Mouse (Mus musculus): ENCODE results near the gene Rpl23a. TPM values are rescaled to one million over a fixed set of nuclear protein-coding genes. Genes with fewer than 3 reads are reported as not detected.

Gene Rpl23a
- polyA plus RNA-seq, 1 experiment from 2014 or later, result 1,245 TPM

- peak overlapping the region; percentile 60 for H3K4me3 ChIP-seq (ENCODE audit: low read depth, low read length)
- peak; percentile 85 for ATAC-seq (ENCODE audit: low FRiP score)
These were observed 5.2 kb downstream of the Rpl23a start for GRCm38 (mm10) chr11:78177903-78178858.

GRCm38 (mm10) chr11:78177437-78177836 lies 5.9 kb downstream of the Rpl23a start:
- Histone ChIP-seq H3K9me3 (ENCODE audit: control insufficient read depth, low read length) (no peaks in the 10 kb centered on the region), H3K36me3 (ENCODE audit: control insufficient read depth, insufficient read depth, low read length) (peaks cover 13% of the 10 kb centered on the region), H3K27ac (ENCODE audit: low read depth, low read length) (peak overlapping the region; percentile 25; the same call in 1 of the 2 replicates), H3K4me2 (peak overlapping the region; percentile 86), H3K4me3 (ENCODE audit: low read depth, low read length) (peak overlapping the region; percentile 60), H3K9ac (ENCODE audit: low read length) (peak overlapping the region; percentile 60), H3K27me3 (ENCODE audit: control insufficient read depth, insufficient read depth, low read length) (no peaks in the 10 kb centered on the region), H3K4me1 (ENCODE audit: control insufficient read depth, insufficient read depth, low read length) (peaks cover 44% of the 10 kb centered on the region)
- ATAC-seq (ENCODE audit: low FRiP score) (no peak), DNase-seq (ENCODE audit: low spot score, missing footprints) (no peak)
- 2% methylated on average over 10 of the region's 10 CpGs for WGBS

More at GRCm38 (mm10) chr11:78177903-78178858, 5.2 kb downstream of the Rpl23a start:
- Histone ChIP-seq H3K27ac (ENCODE audit: low read depth, low read length) (peak overlapping the region; percentile 91), H3K4me2 (peak overlapping the region; percentile 86), H3K4me1 (ENCODE audit: control insufficient read depth, insufficient read depth, low read length) (peaks cover 45% of the 10 kb centered on the region), H3K27me3 (ENCODE audit: control insufficient read depth, insufficient read depth, low read length) (no peaks in the 10 kb centered on the region), H3K9ac (ENCODE audit: low read length) (peak overlapping the region; percentile 71), H3K36me3 (ENCODE audit: control insufficient read depth, insufficient read depth, low read length) (peaks cover 13% of the 10 kb centered on the region), H3K9me3 (ENCODE audit: control insufficient read depth, low read length) (no peaks in the 10 kb centered on the region)
- under 1% methylated on average over 72 of the region's 84 CpGs for WGBS
- peak; percentile 99 for DNase-seq (ENCODE audit: low spot score, missing footprints)

GRCm38 (mm10) chr11:78176905-78177331 lies 6.5 kb downstream of the Rpl23a start:
- Histone ChIP-seq H3K9me3 (ENCODE audit: control insufficient read depth, low read length) (no peaks in the 10 kb centered on the region), H3K4me3 (ENCODE audit: low read depth, low read length) (peak overlapping the region; percentile 60), H3K27ac (ENCODE audit: low read depth, low read length) (no peak overlapping the region), H3K9ac (ENCODE audit: low read length) (peak overlapping the region; percentile 60), H3K27me3 (ENCODE audit: control insufficient read depth, insufficient read depth, low read length) (no peaks in the 10 kb centered on the region), H3K36me3 (ENCODE audit: control insufficient read depth, insufficient read depth, low read length) (peaks cover 13% of the 10 kb centered on the region), H3K4me2 (peak overlapping the region; percentile 86), H3K4me1 (ENCODE audit: control insufficient read depth, insufficient read depth, low read length) (peaks cover 39% of the 10 kb centered on the region)
- DNase-seq (ENCODE audit: low spot score, missing footprints), result peak; percentile 90
- ATAC-seq (ENCODE audit: low FRiP score), result no peak
- WGBS, result 1% methylated on average over 23 of the region's 23 CpGs

- ATAC-seq (ENCODE audit: low FRiP score) (peak; percentile 72), DNase-seq (ENCODE audit: low spot score, missing footprints) (peak; percentile 99)
- Histone ChIP-seq H3K27me3 (ENCODE audit: control insufficient read depth, insufficient read depth, low read length) (no peaks in the 10 kb centered on the region), H3K4me3 (ENCODE audit: low read depth, low read length) (peak within 1 kb of the TSS; percentile 60), H3K4me2 (peak within 1 kb of the TSS; percentile 86), H3K9me3 (ENCODE audit: control insufficient read depth, low read length) (no peaks in the 10 kb centered on the region), H3K9ac (ENCODE audit: low read length) (peak within 1 kb of the TSS; percentile 60), H3K4me1 (ENCODE audit: control insufficient read depth, insufficient read depth, low read length) (peaks cover 35% of the 10 kb centered on the region), H3K36me3 (ENCODE audit: control insufficient read depth, insufficient read depth, low read length) (peaks cover 13% of the 10 kb centered on the region), H3K27ac (ENCODE audit: low read depth, low read length) (peak within 1 kb of the TSS; percentile 25)
- WGBS, result 0% methylated on average over 32 of the region's 32 CpGs
These were observed 7.0 kb downstream of the Rpl23a start, which contains the start of the genes Nek8 and Tlcd1 for GRCm38 (mm10) chr11:78176402-78176862. Gene Nek8, minus strand, starts transcription at chr11:78176675. Gene Tlcd1, plus strand, starts transcription at chr11:78176711.

GRCm38 (mm10) chr11:78175771-78176401 lies 7.5 kb downstream of the Rpl23a start:
- WGBS, result 7% methylated on average over 9 of the region's 10 CpGs
- no peak for DNase-seq (ENCODE audit: low spot score, missing footprints)

GRCm38 (mm10) chr11:78174506-78174905 lies 8.9 kb downstream of the Rpl23a start:
- DNase-seq (ENCODE audit: low spot score, missing footprints) (no peak), ATAC-seq (ENCODE audit: low FRiP score) (no peak)
- peaks cover 23% of the 10 kb centered on the region for H3K4me1 ChIP-seq (ENCODE audit: control insufficient read depth, insufficient read depth, low read length)
- H3K9me3 ChIP-seq (ENCODE audit: control insufficient read depth, low read length), result no peaks in the 10 kb centered on the region
- H3K27ac ChIP-seq (ENCODE audit: low read depth, low read length), result no peak overlapping the region
- H3K27me3 ChIP-seq (ENCODE audit: control insufficient read depth, insufficient read depth, low read length), result no peaks in the 10 kb centered on the region
- 0 out of 2 replicates have a peak overlapping the region, but pooled peaks have one; percentile 9 for H3K9ac ChIP-seq (ENCODE audit: low read length)
- no peaks in the 10 kb centered on the region for H3K36me3 ChIP-seq (ENCODE audit: control insufficient read depth, insufficient read depth, low read length)
- no peak overlapping the region for H3K4me2 ChIP-seq
- no peak overlapping the region for H3K4me3 ChIP-seq (ENCODE audit: low read depth, low read length)
- 86% methylated on average over 3 of the region's 3 CpGs for WGBS

More at GRCm38 (mm10) chr11:78175771-78176401, 7.5 kb downstream of the Rpl23a start:
- H3K27me3 ChIP-seq (ENCODE audit: control insufficient read depth, insufficient read depth, low read length), result no peaks in the 10 kb centered on the region
- peaks cover 35% of the 10 kb centered on the region for H3K4me1 ChIP-seq (ENCODE audit: control insufficient read depth, insufficient read depth, low read length)
- H3K4me3 ChIP-seq (ENCODE audit: low read depth, low read length), result peak overlapping the region; percentile 60
- H3K4me2 ChIP-seq, result peak overlapping the region; percentile 86
- H3K27ac ChIP-seq (ENCODE audit: low read depth, low read length), result peak overlapping the region; percentile 20; the same call in 1 of the 2 replicates
- no peaks in the 10 kb centered on the region for H3K9me3 ChIP-seq (ENCODE audit: control insufficient read depth, low read length)
- peaks cover 11% of the 10 kb centered on the region for H3K36me3 ChIP-seq (ENCODE audit: control insufficient read depth, insufficient read depth, low read length)
- H3K9ac ChIP-seq (ENCODE audit: low read length), result peak overlapping the region; percentile 60; the same call in 1 of the 2 replicates
- no peak for ATAC-seq (ENCODE audit: low FRiP score)

GRCm38 (mm10) chr11:78172748-78173383 lies 10.5 kb downstream of the Rpl23a start:
- no peak overlapping the region for H3K4me3 ChIP-seq (ENCODE audit: low read depth, low read length)
- H3K36me3 ChIP-seq (ENCODE audit: control insufficient read depth, insufficient read depth, low read length), result no peaks in the 10 kb centered on the region
- WGBS, result 84% methylated on average over 19 of the region's 19 CpGs
- H3K27ac ChIP-seq (ENCODE audit: low read depth, low read length), result no peak overlapping the region
- H3K27me3 ChIP-seq (ENCODE audit: control insufficient read depth, insufficient read depth, low read length), result no peaks in the 10 kb centered on the region
- H3K4me1 ChIP-seq (ENCODE audit: control insufficient read depth, insufficient read depth, low read length), result peaks cover 14% of the 10 kb centered on the region
- no peak overlapping the region for H3K4me2 ChIP-seq
- no peak for ATAC-seq (ENCODE audit: low FRiP score)
- no peak for DNase-seq (ENCODE audit: low spot score, missing footprints)
- no peaks in the 10 kb centered on the region for H3K9me3 ChIP-seq (ENCODE audit: control insufficient read depth, low read length)
- H3K9ac ChIP-seq (ENCODE audit: low read length), result no peak overlapping the region

GRCm38 (mm10) chr11:78172034-78172747 lies 11.2 kb downstream of the Rpl23a start:
- no peak overlapping the region for H3K9ac ChIP-seq (ENCODE audit: low read length)
- 80% methylated on average over 16 of the region's 16 CpGs for WGBS

More at GRCm38 (mm10) chr11:78172034-78172747, 11.2 kb downstream of the Rpl23a start:
- no peaks in the 10 kb centered on the region for H3K36me3 ChIP-seq (ENCODE audit: control insufficient read depth, insufficient read depth, low read length)
- no peak overlapping the region for H3K4me3 ChIP-seq (ENCODE audit: low read depth, low read length)
- peaks cover 8% of the 10 kb centered on the region for H3K4me1 ChIP-seq (ENCODE audit: control insufficient read depth, insufficient read depth, low read length)
- no peaks in the 10 kb centered on the region for H3K9me3 ChIP-seq (ENCODE audit: control insufficient read depth, low read length)
- H3K27ac ChIP-seq (ENCODE audit: low read depth, low read length), result no peak overlapping the region
- DNase-seq (ENCODE audit: low spot score, missing footprints), result no peak
- ATAC-seq (ENCODE audit: low FRiP score), result no peak
- no peaks in the 10 kb centered on the region for H3K27me3 ChIP-seq (ENCODE audit: control insufficient read depth, insufficient read depth, low read length)
- H3K4me2 ChIP-seq, result no peak overlapping the region

Data from midbrain, embryonic 11.5 days (tissue).